Mouse (Mus musculus): ENCODE data around the gene Ccdc194. TPM values are rescaled to one million over a fixed set of nuclear protein-coding genes. Genes with fewer than 3 reads are reported as not detected.
"Not testable (repeated sequence)": the region's sequence is repeated elsewhere in the genome, so short reads cannot be mapped to it uniquely, and the experiment has no call there.

Ccdc194 gene
- polyA plus RNA-seq, 1 experiment: 0.11 TPM

GRCm38 (mm10) chr8:71542632-71543343, 17.3 kb upstream of the Ccdc194 start, which contains the start of gene Mvb12a:
Mvb12a (plus strand) TSS chr8:71542922.
- no peaks in the 10 kb centered on the region for H3K36me3 ChIP-seq (ENCODE audit: control insufficient read depth, insufficient read depth, low read length)
- no peaks in the 10 kb centered on the region for H3K27me3 ChIP-seq (ENCODE audit: control insufficient read depth, insufficient read depth, low read length)
- peak within 1 kb of the TSS; percentile 76 for H3K4me3 ChIP-seq (ENCODE audit: control insufficient read depth, insufficient read depth, low read length)
- no peak for TF ChIP-seq POLR2A (IDR thresholded peaks at IDR 0.05; ENCODE audit: control insufficient read depth, extremely low read depth, insufficient read depth, low read length, poor library complexity)
- TF ChIP-seq CTCF (IDR thresholded peaks at IDR 0.05; ENCODE audit: borderline replicate concordance, control insufficient read depth, extremely low read depth, insufficient read depth, low read length, poor library complexity): 0 out of 2 replicates have a peak, but pooled peaks have one; percentile 22
- H3K4me1 ChIP-seq (replicated peaks; ENCODE audit: control insufficient read depth, insufficient read depth, low read length): peaks cover 27% of the 10 kb centered on the region
- DNase-seq: peak; percentile 93
- under 1% methylated on average over 55 of the region's 55 CpGs for WGBS
- H3K27ac ChIP-seq (ENCODE audit: control insufficient read depth, insufficient read depth, low read length): no peak within 1 kb of the TSS

- 1% methylated on average over 37 of the region's 37 CpGs for WGBS
- H3K27ac ChIP-seq (ENCODE audit: control insufficient read depth, insufficient read depth, low read length): peak within 1 kb of the TSS; percentile 76
Observed at GRCm38 (mm10) chr8:71537028-71537867, 11.7 kb upstream of the Ccdc194 start, which contains the start of gene Bst2. Bst2 (minus strand) TSS chr8:71537456.

GRCm38 (mm10) chr8:71535663-71536062, 10.2 kb upstream of the Ccdc194 start:
- DNase-seq: peak; percentile 60
- Histone ChIP-seq H3K4me3 (ENCODE audit: control insufficient read depth, insufficient read depth, low read length) (0 out of 2 replicates have a peak overlapping the region, but pooled peaks have one; percentile 25), H3K27me3 (ENCODE audit: control insufficient read depth, insufficient read depth, low read length) (no peaks in the 10 kb centered on the region), H3K27ac (ENCODE audit: control insufficient read depth, insufficient read depth, low read length) (peak overlapping the region; percentile 1; the same call in 1 of the 2 replicates), H3K36me3 (ENCODE audit: control insufficient read depth, insufficient read depth, low read length) (no peaks in the 10 kb centered on the region), H3K4me1 (replicated peaks; ENCODE audit: control insufficient read depth, insufficient read depth, low read length) (peaks cover 28% of the 10 kb centered on the region)
- 7% methylated on average over 5 of the region's 5 CpGs for WGBS
- TF ChIP-seq POLR2A (IDR thresholded peaks at IDR 0.05; ENCODE audit: control insufficient read depth, extremely low read depth, insufficient read depth, low read length, poor library complexity): no peak
- TF ChIP-seq CTCF (IDR thresholded peaks at IDR 0.05; ENCODE audit: borderline replicate concordance, control insufficient read depth, extremely low read depth, insufficient read depth, low read length, poor library complexity): 0 out of 2 replicates have a peak, but pooled peaks have one; percentile 34

More at GRCm38 (mm10) chr8:71537028-71537867, 11.7 kb upstream of the Ccdc194 start, which contains the start of gene Bst2:
- peak; percentile 92 for DNase-seq
- Histone ChIP-seq H3K4me1 (replicated peaks; ENCODE audit: control insufficient read depth, insufficient read depth, low read length) (peaks cover 28% of the 10 kb centered on the region), H3K36me3 (ENCODE audit: control insufficient read depth, insufficient read depth, low read length) (no peaks in the 10 kb centered on the region), H3K27me3 (ENCODE audit: control insufficient read depth, insufficient read depth, low read length) (no peaks in the 10 kb centered on the region), H3K4me3 (ENCODE audit: control insufficient read depth, insufficient read depth, low read length) (peak within 1 kb of the TSS; percentile 99)
- TF ChIP-seq CTCF (IDR thresholded peaks at IDR 0.05; ENCODE audit: borderline replicate concordance, control insufficient read depth, extremely low read depth, insufficient read depth, low read length, poor library complexity): no peak
- TF ChIP-seq POLR2A (IDR thresholded peaks at IDR 0.05; ENCODE audit: control insufficient read depth, extremely low read depth, insufficient read depth, low read length, poor library complexity): no peak

- no peaks in the 10 kb centered on the region for H3K36me3 ChIP-seq (ENCODE audit: control insufficient read depth, insufficient read depth, low read length)
- DNase-seq: no peak
- peaks cover 28% of the 10 kb centered on the region for H3K4me1 ChIP-seq (replicated peaks; ENCODE audit: control insufficient read depth, insufficient read depth, low read length)
- H3K4me3 ChIP-seq (ENCODE audit: control insufficient read depth, insufficient read depth, low read length): no peak overlapping the region
- TF ChIP-seq CTCF (IDR thresholded peaks at IDR 0.05; ENCODE audit: borderline replicate concordance, control insufficient read depth, extremely low read depth, insufficient read depth, low read length, poor library complexity) (no peak), POLR2A (IDR thresholded peaks at IDR 0.05; ENCODE audit: control insufficient read depth, extremely low read depth, insufficient read depth, low read length, poor library complexity) (no peak)
- WGBS: 88% methylated on average over 3 of the region's 3 CpGs
- H3K27me3 ChIP-seq (ENCODE audit: control insufficient read depth, insufficient read depth, low read length): no peaks in the 10 kb centered on the region
- H3K27ac ChIP-seq (ENCODE audit: control insufficient read depth, insufficient read depth, low read length): no peak overlapping the region
Observed at GRCm38 (mm10) chr8:71534263-71534810, 8.8 kb upstream of the Ccdc194 start.

- not testable (repeated sequence) for DNase-seq; H3K27me3 ChIP-seq (ENCODE audit: control insufficient read depth, insufficient read depth, low read length); H3K27ac ChIP-seq (ENCODE audit: control insufficient read depth, insufficient read depth, low read length); H3K4me3 ChIP-seq (ENCODE audit: control insufficient read depth, insufficient read depth, low read length); H3K36me3 ChIP-seq (ENCODE audit: control insufficient read depth, insufficient read depth, low read length)
- H3K4me1 ChIP-seq (replicated peaks; ENCODE audit: control insufficient read depth, insufficient read depth, low read length): peaks cover 19% of the 10 kb centered on the region
- 86% methylated on average over 8 of the region's 12 CpGs for WGBS
Observed at GRCm38 (mm10) chr8:71530735-71531467, 5.4 kb upstream of the Ccdc194 start.

All from thymus, adult 2 months (tissue).